Mouse (Mus musculus) adrenal gland, adult 18-20 months (tissue): Measurements from ENCODE around the gene Olfr30. TPM values are rescaled to one million over a fixed set of nuclear protein-coding genes. Genes with fewer than 3 reads are reported as not detected.
"Not testable (repeated sequence)": the region's sequence is repeated elsewhere in the genome, so short reads cannot be mapped to it uniquely, and the experiment has no call there.

Experiments
- DNase-seq, 2 experiments: peaks; one replicate each; pipeline ENCODE4 v3.0.0; 2021 to 2022; ENCODE audit warnings: low spot score in 2 of 2
- long read RNA-seq, 2 experiments: library from polyadenylated mRNA; stranded (forward); transcript quantifications; one replicate each; pipeline ENCODE4 v2.0.0; 2021
- total RNA-seq, 2 experiments: library from RNA; stranded (reverse); gene quantifications; 1 replicate in 1 of 2; 2 replicates in 1 of 2; pipeline ENCODE4 v1.2.3; 2021

Gene Olfr30
- not detected for total RNA-seq
- long read RNA-seq, experiment 1: 0 reads
- long read RNA-seq, experiment 2: 0 reads

GRCm38 (mm10) chr11:58462170-58462569 is at the start of gene Olfr30:
Gene Olfr30, minus strand, starts transcription at chr11:58462270.
- no peak for DNase-seq

DNA sequence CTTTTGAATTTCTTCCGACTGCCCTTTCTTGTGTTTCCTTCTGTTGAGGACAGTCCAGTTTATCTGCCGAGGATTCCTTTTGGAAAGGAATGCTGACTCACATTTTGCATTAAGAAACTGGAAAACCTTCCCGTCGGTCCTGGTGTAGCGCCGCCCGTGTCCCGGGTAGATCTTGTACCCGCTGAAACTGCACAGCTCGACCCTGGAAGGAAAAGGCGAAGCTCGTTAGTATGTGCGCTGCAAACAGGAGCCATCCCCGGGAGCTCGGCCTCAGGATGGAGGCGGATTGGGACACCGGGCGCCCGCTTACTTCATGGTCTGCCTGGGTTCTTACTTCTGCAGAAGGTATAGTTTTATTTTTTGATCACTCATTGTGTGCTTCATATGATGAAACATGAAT is 47.0 kb upstream of the Olfr30 start:
- not testable (repeated sequence) for DNase-seq

- DNase-seq: not testable (repeated sequence)
These were observed 40.4 kb upstream of the Olfr30 start, which contains the start of gene Olfr331 for GRCm38 (mm10) chr11:58502472-58502871. Gene Olfr331, minus strand, starts transcription at chr11:58502572.

DNA sequence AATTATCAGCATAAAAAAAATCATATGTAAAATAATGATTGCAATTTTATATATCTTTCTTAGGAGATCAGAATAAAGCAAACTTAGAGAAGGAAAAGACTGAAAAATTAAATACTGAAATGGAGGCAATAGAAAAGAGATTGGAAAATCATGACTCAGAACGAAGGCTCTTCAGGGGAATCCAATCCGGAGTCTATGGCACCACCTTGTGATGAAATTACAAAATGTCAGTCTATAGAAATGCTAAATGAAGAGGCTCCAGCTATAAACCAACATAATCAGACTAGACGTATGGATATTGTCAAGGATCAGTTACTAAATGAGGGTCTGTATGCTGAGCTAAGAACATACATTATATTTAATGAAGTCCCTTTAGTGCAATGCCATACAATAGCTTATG is 37.2 kb upstream of the Olfr30 start:
- no peak for DNase-seq

GRCm38 (mm10) chr11:58498761-58499160 is 36.7 kb upstream of the Olfr30 start:
- DNase-seq: no peak

GRCm38 (mm10) chr11:58492455-58492854 is 30.4 kb upstream of the Olfr30 start, which contains the start of gene Olfr332:
Gene Olfr332, minus strand, starts transcription at chr11:58492555.
- no peak for DNase-seq

DNA sequence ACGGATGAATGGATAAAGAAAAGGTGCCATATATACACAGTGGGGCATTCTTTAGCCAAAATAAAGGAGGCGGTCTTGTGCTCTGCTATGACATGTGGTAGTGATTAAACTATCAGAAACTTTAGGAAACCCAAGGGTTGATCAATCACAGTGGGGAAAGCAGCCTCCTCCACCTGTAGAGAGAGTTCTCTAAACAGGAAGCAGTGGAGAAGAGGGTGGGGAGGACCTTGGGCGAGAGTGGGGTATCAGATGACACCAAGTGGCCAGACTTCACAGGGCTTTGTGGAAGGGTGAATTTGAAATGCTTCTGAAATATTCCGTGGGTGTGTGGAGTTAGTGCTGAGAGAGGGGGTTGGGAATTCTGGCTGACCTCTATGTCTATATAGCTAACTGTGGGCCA is 8.5 kb downstream of the Olfr30 start:
- DNase-seq: no peak

- no peak for DNase-seq
These were observed 9.3 kb downstream of the Olfr30 start, which contains the start of gene Lypd9 for GRCm38 (mm10) chr11:58452759-58453158. Gene Lypd9, minus strand, starts transcription at chr11:58452923.

GRCm38 (mm10) chr11:58437866-58438265 is 24.2 kb downstream of the Olfr30 start:
- DNase-seq: no peak

- DNase-seq: no peak
These were observed 29.8 kb downstream of the Olfr30 start, which contains the start of gene Gm12253 for GRCm38 (mm10) chr11:58432259-58432658. Gene Gm12253, plus strand, starts transcription at chr11:58432559.

DNA sequence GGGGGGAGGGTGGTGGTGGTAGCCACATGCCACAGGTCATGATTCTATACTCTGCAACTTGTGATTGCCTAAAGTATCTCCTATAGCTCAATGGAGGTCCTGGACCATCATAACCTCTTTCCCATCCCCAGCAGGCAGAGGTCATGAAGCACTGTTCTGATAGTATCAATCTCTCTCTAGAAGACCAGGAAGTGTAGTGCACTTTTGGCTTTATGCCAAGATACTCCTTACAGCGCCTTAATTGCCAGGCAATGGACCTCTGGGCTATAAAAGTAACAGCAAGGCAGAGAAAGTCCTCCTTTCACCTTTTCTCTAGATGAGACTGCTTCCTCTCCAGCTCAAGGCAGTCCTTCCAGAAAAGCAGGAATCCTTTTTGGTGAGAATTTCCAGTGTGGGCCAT is 41.3 kb downstream of the Olfr30 start, which contains the start of gene 1810065E05Rik:
Gene 1810065E05Rik (plus strand): TSS at position 297 of the 400 bp plus-strand sequence.
- DNase-seq: no peak

DNA sequence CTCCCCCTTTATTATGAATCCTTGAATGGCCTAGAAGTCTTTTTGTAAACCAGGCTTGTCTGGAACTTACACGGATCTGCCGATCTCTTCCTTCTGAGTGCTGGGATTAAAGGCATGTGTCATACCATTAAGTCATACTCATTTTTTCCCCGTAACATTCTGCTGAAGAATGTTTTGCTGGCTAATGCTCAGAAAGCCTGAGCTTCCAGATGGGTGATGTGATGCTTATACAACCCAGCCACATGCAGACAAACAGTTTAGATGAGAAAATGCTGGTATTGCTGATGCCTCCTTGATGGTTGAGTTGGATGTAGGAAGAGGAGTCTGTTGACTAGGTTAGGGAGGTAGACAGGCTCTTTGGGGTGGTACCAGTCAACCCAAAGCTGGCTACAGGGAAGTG is 43.7 kb downstream of the Olfr30 start:
- no peak for DNase-seq

GRCm38 (mm10) chr11:58408066-58408465 is 54.0 kb downstream of the Olfr30 start:
- no peak for DNase-seq

Other genes starting within 250 kb of the Olfr30 start
- not detected for gene 4930438A08Rik, start 187.5 kb downstream of the Olfr30 start, total RNA-seq
- gene Zfp692, start 155.2 kb downstream of the Olfr30 start, total RNA-seq: 10 to 100 TPM; 10.5 to 11.9 TPM
- gene Zfp672, start 131.9 kb downstream of the Olfr30 start, total RNA-seq: 10 to 100 TPM; 48.7 to 58.7 TPM
- gene Sh3bp5l, start 131.5 kb downstream of the Olfr30 start, total RNA-seq: 10 to 100 TPM; 38.5 to 39.3 TPM
- gene Lypd8, start 83.2 kb downstream of the Olfr30 start, total RNA-seq: not detected
- not detected for gene 1810065E05Rik, start 41.2 kb downstream of the Olfr30 start, total RNA-seq
- not detected for gene Gm12253, start 29.7 kb downstream of the Olfr30 start, total RNA-seq
- gene Lypd9, start 9.3 kb downstream of the Olfr30 start, total RNA-seq: not detected
- gene Olfr332, start 30.3 kb upstream of the Olfr30 start, total RNA-seq: not detected
- gene Olfr331, start 40.3 kb upstream of the Olfr30 start, total RNA-seq: not detected
- under 1 TPM in 1 of 2 experiments, not detected in 1; 0.50 TPM for gene Olfr330, start 72.6 kb upstream of the Olfr30 start, total RNA-seq
- under 1 TPM in 1 of 2 experiments, not detected in 1; 0.63 TPM for gene Olfr329-ps, start 84.2 kb upstream of the Olfr30 start, total RNA-seq
- gene Olfr328, start 93.4 kb upstream of the Olfr30 start, total RNA-seq: under 1 TPM in 1 of 2 experiments, not detected in 1; 0.13 TPM
- gene Olfr224, start 108.3 kb upstream of the Olfr30 start, total RNA-seq: not detected
- not detected for gene Olfr325, start 115.5 kb upstream of the Olfr30 start, total RNA-seq
- gene Olfr324, start 132.8 kb upstream of the Olfr30 start, total RNA-seq: not detected
- gene 2210407C18Rik, start 153.8 kb upstream of the Olfr30 start, total RNA-seq: not detected
- gene Olfr323, start 168.2 kb upstream of the Olfr30 start, total RNA-seq: not detected
- gene Trim58, start 178.2 kb upstream of the Olfr30 start, total RNA-seq: not detected
- gene Olfr322, start 196.5 kb upstream of the Olfr30 start, total RNA-seq: not detected
- not detected for gene Olfr320, start 218.8 kb upstream of the Olfr30 start, total RNA-seq
- not detected for gene Olfr319, start 236.9 kb upstream of the Olfr30 start, total RNA-seq